Mouse (Mus musculus) ES-Bruce4 (cell line): ENCODE data around the gene Mdh2. TPM values are rescaled to one million over a fixed set of nuclear protein-coding genes. Genes with fewer than 3 reads are reported as not detected.
A peak's percentile ranks its signal among the peaks of the same experiment; 100 is the strongest.

Experiments used
- H3K27ac ChIP-seq: 2 replicates; pipeline ENCODE4 v1.5.1; 2012; ENCODE audit warnings: low read length, inconsistent platforms; ENCODE audit not compliant: insufficient read depth
- H3K27me3 ChIP-seq: 2 replicates; pipeline ENCODE4 v1.6.1; 2012; ENCODE audit warnings: mild to moderate bottlenecking, low read length, inconsistent platforms; ENCODE audit not compliant: control insufficient read depth, poor library complexity, insufficient read depth, severe bottlenecking
- H3K36me3 ChIP-seq: 2 replicates; pipeline ENCODE4 v1.6.1; 2012; ENCODE audit warnings: inconsistent platforms, mild to moderate bottlenecking, low read length, moderate library complexity; ENCODE audit not compliant: control insufficient read depth, poor library complexity, insufficient read depth, severe bottlenecking
- H3K4me1 ChIP-seq: one replicate; pipeline ENCODE4 v1.8.1; 2011; ENCODE audit warnings: low read length; ENCODE audit not compliant: control insufficient read depth, insufficient read depth
- H3K4me3 ChIP-seq: 2 replicates; pipeline ENCODE4 v1.5.1; 2011; ENCODE audit warnings: low read depth, mild to moderate bottlenecking, low read length
- H3K9ac ChIP-seq: 2 replicates; pipeline ENCODE4 v1.6.1; 2012; ENCODE audit warnings: low read depth, mild to moderate bottlenecking, inconsistent platforms; ENCODE audit not compliant: poor library complexity, severe bottlenecking
- H3K9me3 ChIP-seq: replicated peaks from 2 replicates; pipeline ENCODE4 v1.6.1; 2012; ENCODE audit warnings: mild to moderate bottlenecking, low read length, inconsistent platforms; ENCODE audit not compliant: control insufficient read depth, poor library complexity, insufficient read depth, severe bottlenecking
- CTCF ChIP-seq: IDR thresholded peaks from one replicate; pipeline ENCODE4 v1.8.1; 2011; ENCODE audit warnings: low read depth, low read length
- EP300 ChIP-seq: IDR thresholded peaks from 2 replicates; pipeline ENCODE4 v1.6.1; 2011; ENCODE audit warnings: low read depth, low read length; ENCODE audit not compliant: insufficient read depth
- POLR2A ChIP-seq: IDR thresholded peaks from one replicate; pipeline ENCODE4 v1.8.1; 2011; ENCODE audit warnings: low read length; ENCODE audit not compliant: insufficient read depth
- polyA plus RNA-seq: library from polyadenylated mRNA; stranded (reverse); fragments of >200 nt; gene quantifications from 2 replicates; pipeline ENCODE4 v1.2.4, GENCODE M21; 2011; ENCODE audit warnings: low read depth; ENCODE audit not compliant: missing spikeins, insufficient read depth, insufficient read length

The Mdh2 gene
- polyA plus RNA-seq, 1 experiment = 377 TPM

GRCm38 (mm10) chr5:135832729-135833128 is 54.4 kb downstream of the Mdh2 start:
- Histone ChIP-seq H3K36me3 (no peaks in the 10 kb centered on the region), H3K9ac (no peak overlapping the region), H3K9me3 (no peaks in the 10 kb centered on the region), H3K27ac (no peak overlapping the region), H3K27me3 (no peaks in the 10 kb centered on the region), H3K4me1 (peaks cover 6% of the 10 kb centered on the region), H3K4me3 (no peak overlapping the region)
- TF ChIP-seq CTCF (no peak), EP300 (no peak), POLR2A (no peak)

GRCm38 (mm10) chr5:135834769-135835491 is 56.6 kb downstream of the Mdh2 start:
- Histone ChIP-seq H3K36me3 (no peaks in the 10 kb centered on the region), H3K27me3 (no peaks in the 10 kb centered on the region), H3K9ac (no peak overlapping the region), H3K9me3 (no peaks in the 10 kb centered on the region), H3K4me1 (peaks cover 6% of the 10 kb centered on the region), H3K4me3 (peak overlapping the region; percentile 60), H3K27ac (no peak overlapping the region)
- TF ChIP-seq CTCF = no peak
- no peak for TF ChIP-seq POLR2A
- no peak for TF ChIP-seq EP300

GRCm38 (mm10) chr5:135835492-135835858 is 57.2 kb downstream of the Mdh2 start:
- H3K27me3 ChIP-seq = no peaks in the 10 kb centered on the region
- no peak for TF ChIP-seq POLR2A
- TF ChIP-seq EP300 = no peak
- TF ChIP-seq CTCF = no peak
- no peaks in the 10 kb centered on the region for H3K36me3 ChIP-seq
- peaks cover 6% of the 10 kb centered on the region for H3K4me1 ChIP-seq
- peak overlapping the region; percentile 60 for H3K4me3 ChIP-seq
- H3K27ac ChIP-seq = no peak overlapping the region
- no peak overlapping the region for H3K9ac ChIP-seq
- no peaks in the 10 kb centered on the region for H3K9me3 ChIP-seq

GRCm38 (mm10) chr5:135835981-135836380 is 57.7 kb downstream of the Mdh2 start:
- Histone ChIP-seq H3K9me3 (no peaks in the 10 kb centered on the region), H3K4me1 (peaks cover 6% of the 10 kb centered on the region), H3K36me3 (no peaks in the 10 kb centered on the region), H3K27ac (no peak overlapping the region), H3K4me3 (peak overlapping the region; percentile 60), H3K27me3 (no peaks in the 10 kb centered on the region), H3K9ac (no peak overlapping the region)
- TF ChIP-seq CTCF (no peak), POLR2A (no peak), EP300 (no peak)

Other genes starting within 250 kb of the Mdh2 start
- gene Hip1, start 233.4 kb upstream of the Mdh2 start, polyA plus RNA-seq = 51.6 and 63.2 TPM in 2 replicates
- not detected in 2 replicates for gene Ccl26, start 214.9 kb upstream of the Mdh2 start, polyA plus RNA-seq
- not detected in 2 replicates for gene Ccl24, start 205.4 kb upstream of the Mdh2 start, polyA plus RNA-seq
- gene Rhbdd2, start 145.9 kb upstream of the Mdh2 start, polyA plus RNA-seq = 30.6 and 35.7 TPM in 2 replicates
- 32.3 and 41.4 TPM in 2 replicates for gene Por, start 108.4 kb upstream of the Mdh2 start, polyA plus RNA-seq
- gene Tmem120a, start 34.0 kb upstream of the Mdh2 start, polyA plus RNA-seq = 63.7 and 69.8 TPM in 2 replicates
- gene Styxl1, start 95 bp upstream of the Mdh2 start, polyA plus RNA-seq = 0.42 and 0.94 TPM in 2 replicates
- 0.41 and 0.55 TPM in 2 replicates for gene Srrm3, start 28.4 kb downstream of the Mdh2 start, polyA plus RNA-seq
- gene Hspb1, start 109.4 kb downstream of the Mdh2 start, polyA plus RNA-seq = 426 and 500 TPM in 2 replicates
- 372 TPM in 2 replicates for gene Ywhag, start 156.1 kb downstream of the Mdh2 start, polyA plus RNA-seq
- gene Ssc4d, start 196.1 kb downstream of the Mdh2 start, polyA plus RNA-seq = 6.3 and 9.5 TPM in 2 replicates
- 2.0 and 2.4 TPM in 2 replicates for gene Zp3, start 201.6 kb downstream of the Mdh2 start, polyA plus RNA-seq
- gene Dtx2, start 216.3 kb downstream of the Mdh2 start, polyA plus RNA-seq = 23.7 and 25.0 TPM in 2 replicates